Mouse (Mus musculus) bone marrow macrophage, adult 2 months (primary cell): ENCODE measurements at regions not wholly inside any gene's neighbourhood (a gene's known extent, or its start where the extent isn't known, plus 50 kb on each side); places are given as distances from the start of the nearest gene placed in this dataset.

Experiments
- CTCF ChIP-seq: IDR thresholded peaks from 2 replicates; pipeline ENCODE4 v1.5.1; 2012; ENCODE audit warnings: low read depth, mild to moderate bottlenecking, low read length, moderate library complexity
- POLR2A ChIP-seq: IDR thresholded peaks from 2 replicates; pipeline ENCODE4 v1.6.1; 2012; ENCODE audit warnings: mild to moderate bottlenecking, low read depth, low read length, borderline replicate concordance

DNA sequence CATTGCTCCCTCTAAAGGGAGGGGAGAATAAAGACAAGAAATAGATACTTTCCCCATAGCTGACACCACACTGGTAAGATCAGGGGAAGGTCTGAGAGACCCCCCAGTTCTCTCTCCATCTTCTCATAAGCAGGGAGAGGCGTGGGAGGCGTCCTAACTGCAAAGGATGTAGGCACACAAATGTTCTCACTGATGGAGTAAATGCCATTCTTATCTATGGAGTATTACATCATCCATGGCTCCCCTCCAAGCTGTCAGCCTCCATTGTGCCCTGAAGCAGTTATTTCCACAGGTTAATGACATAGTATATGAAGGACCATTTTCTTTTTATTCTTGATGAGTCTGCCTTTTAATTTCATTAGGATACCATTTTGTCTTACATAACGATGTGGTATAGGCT is 103.2 kb downstream of the Evx1 start:
- TF ChIP-seq POLR2A (no peak), CTCF (no peak)
